Mouse (Mus musculus) MEL (cell line): ENCODE results near the gene Chd9.

Source experiments
- CTCF ChIP-seq, 3 experiments: IDR thresholded peaks in 2 of 3; conservative IDR thresholded peaks in 1 of 3; 2 replicates each; pipeline ENCODE4 v1.5.1; 2011 to 2012; ENCODE audit warnings: low read length in 3 of 3, low read depth in 2 of 3, mild to moderate bottlenecking in 2 of 3, improper control_type of control experiment in 1 of 3, inconsistent platforms in 1 of 3, mixed read lengths in 1 of 3, moderate library complexity in 1 of 3; ENCODE audit not compliant: control insufficient read depth in 1 of 3, insufficient read depth in 1 of 3, poor library complexity in 1 of 3, severe bottlenecking in 1 of 3
- ELF1 ChIP-seq: IDR thresholded peaks from 2 replicates; pipeline ENCODE4 v1.6.1; 2014; ENCODE audit warnings: low read depth, mild to moderate bottlenecking, inconsistent platforms, low read length, improper control_type of control experiment, moderate library complexity
- ETS1 ChIP-seq: IDR thresholded peaks from 2 replicates; pipeline ENCODE4 v1.6.1; 2012; ENCODE audit warnings: low read depth, mild to moderate bottlenecking, inconsistent platforms, low read length, improper control_type of control experiment, moderate library complexity
- GATA1 ChIP-seq: IDR thresholded peaks from 2 replicates; pipeline ENCODE4 v1.6.1; 2011; ENCODE audit warnings: low read depth, low read length, improper control_type of control experiment
- MXI1 ChIP-seq: IDR thresholded peaks from 2 replicates; pipeline ENCODE4 v1.6.1; 2011; ENCODE audit warnings: mild to moderate bottlenecking, low read depth, low read length, improper control_type of control experiment
- NRF1 ChIP-seq: IDR thresholded peaks from 2 replicates; pipeline ENCODE4 v1.6.1; 2014; ENCODE audit warnings: low read depth, mild to moderate bottlenecking, inconsistent platforms, low read length, improper control_type of control experiment, moderate library complexity; ENCODE audit not compliant: poor library complexity, insufficient read depth, severe bottlenecking
- POLR2A ChIP-seq, 2 experiments: IDR thresholded peaks; 2 replicates each; pipeline ENCODE4 v1.6.1; 2011 to 2012; ENCODE audit warnings: low read length in 2 of 2, mild to moderate bottlenecking in 2 of 2, control low read depth in 1 of 2, improper control_type of control experiment in 1 of 2, low read depth in 1 of 2, moderate library complexity in 1 of 2; ENCODE audit not compliant: control insufficient read depth in 1 of 2, insufficient read depth in 1 of 2, poor library complexity in 1 of 2
- POLR2AphosphoS5 ChIP-seq: IDR thresholded peaks from 2 replicates; pipeline ENCODE4 v1.6.1; 2012; ENCODE audit warnings: low read depth, borderline replicate concordance, mild to moderate bottlenecking, inconsistent platforms, low read length, moderate library complexity, mixed read lengths
- ZNF384 ChIP-seq: IDR thresholded peaks from 2 replicates; pipeline ENCODE4 v1.6.1; 2012; ENCODE audit warnings: low read depth, mild to moderate bottlenecking, inconsistent platforms, low read length, improper control_type of control experiment

DNA sequence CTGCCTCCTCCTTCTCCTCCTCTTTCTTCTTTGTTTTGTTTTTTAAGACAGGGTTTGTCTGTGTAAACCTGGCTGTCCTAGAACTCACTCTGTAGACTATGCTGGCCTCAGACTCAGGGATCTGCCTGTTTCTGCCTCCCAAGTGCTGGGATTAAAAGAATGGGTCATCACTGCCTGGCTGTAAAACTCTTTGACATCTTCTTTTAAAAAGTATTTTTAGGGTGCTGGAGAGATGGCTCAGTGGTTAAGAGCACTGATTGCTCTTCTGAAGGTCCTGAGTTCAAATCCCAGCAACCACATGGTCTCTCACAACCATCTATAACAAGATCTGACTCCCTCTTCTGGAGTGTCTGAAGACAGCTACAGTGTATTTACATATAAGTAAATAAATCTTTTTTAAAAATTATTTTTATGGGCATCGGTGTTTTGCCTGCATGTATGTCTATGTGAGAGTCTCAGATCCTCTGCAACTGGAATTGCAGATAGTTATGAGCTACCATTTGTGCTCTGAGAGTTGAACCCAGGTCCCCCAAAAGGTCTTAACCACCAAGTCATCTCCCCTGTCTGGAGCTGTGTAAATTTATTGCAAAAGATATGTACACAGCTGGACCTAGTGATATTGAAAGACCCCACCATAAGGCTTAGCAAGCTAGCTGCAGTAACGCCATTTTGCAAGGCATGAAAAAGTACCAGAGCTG lies 57.7 kb downstream of the Chd9 start:
- no peak for TF ChIP-seq POLR2A (IDR thresholded peaks at IDR 0.05; ENCODE audit: control insufficient read depth in 1 of 2, insufficient read depth in 1 of 2, low read depth in 1 of 2, low read length in 2 of 2, poor library complexity in 1 of 2)
- TF ChIP-seq CTCF (IDR thresholded peaks at IDR 0.05 in 2 of 3, conservative IDR thresholded peaks at IDR 0.05 in 1 of 3; ENCODE audit: control insufficient read depth in 1 of 3, insufficient read depth in 1 of 3, low read depth in 2 of 3, low read length in 3 of 3, poor library complexity in 1 of 3, severe bottlenecking in 1 of 3), result no peak
- no peak for TF ChIP-seq NRF1
- TF ChIP-seq GATA1, result no peak
- TF ChIP-seq ELF1, result no peak
- no peak for TF ChIP-seq ZNF384
- TF ChIP-seq POLR2AphosphoS5, result no peak
- no peak for TF ChIP-seq ETS1
- no peak for TF ChIP-seq MXI1
